Mouse (Mus musculus): ENCODE measurements around the gene 5730596B20Rik. TPM values are rescaled to one million over a fixed set of nuclear protein-coding genes. Genes with fewer than 3 reads are reported as not detected.

The 5730596B20Rik gene
- polyA plus RNA-seq, 1 experiment from 2014 or later = 2.6 TPM

- Histone ChIP-seq H3K9ac (ENCODE audit: low read length) (peak overlapping the region; percentile 90), H3K27ac (ENCODE audit: low read length) (peak overlapping the region; percentile 97), H3K4me2 (ENCODE audit: low read depth, low read length) (peak overlapping the region; percentile 65), H3K4me1 (ENCODE audit: control insufficient read depth, insufficient read depth, low read length) (peaks cover 23% of the 10 kb centered on the region), H3K4me3 (replicated peaks; ENCODE audit: low read length) (peak overlapping the region; percentile 82), H3K27me3 (ENCODE audit: control insufficient read depth, insufficient read depth, low read length) (no peaks in the 10 kb centered on the region; the same call in 1 of the 2 replicates), H3K36me3 (ENCODE audit: control insufficient read depth, insufficient read depth, low read length) (no peaks in the 10 kb centered on the region), H3K9me3 (replicated peaks; ENCODE audit: control insufficient read depth, low read length) (no peaks in the 10 kb centered on the region)
- 16% methylated on average over 8 of the region's 8 CpGs for WGBS
- no peak for ATAC-seq (ENCODE audit: insufficient read depth, low FRiP score)
These were observed 15.8 kb upstream of the 5730596B20Rik start for GRCm38 (mm10) chr6:52161336-52162092.

GRCm38 (mm10) chr6:52162093-52162380 lies 15.3 kb upstream of the 5730596B20Rik start:
- Histone ChIP-seq H3K27me3 (ENCODE audit: control insufficient read depth, insufficient read depth, low read length) (no peaks in the 10 kb centered on the region), H3K4me3 (replicated peaks; ENCODE audit: low read length) (peak overlapping the region; percentile 35)

GRCm38 (mm10) chr6:52162611-52163365 lies 14.5 kb upstream of the 5730596B20Rik start:
- WGBS = 17% methylated on average over 14 of the region's 14 CpGs
- no peaks in the 10 kb centered on the region for H3K27me3 ChIP-seq (ENCODE audit: control insufficient read depth, insufficient read depth, low read length)

More at GRCm38 (mm10) chr6:52162093-52162380, 15.3 kb upstream of the 5730596B20Rik start:
- ATAC-seq (ENCODE audit: insufficient read depth, low FRiP score) = no peak
- no peaks in the 10 kb centered on the region for H3K9me3 ChIP-seq (replicated peaks; ENCODE audit: control insufficient read depth, low read length)
- peak overlapping the region; percentile 55 for H3K9ac ChIP-seq (ENCODE audit: low read length)
- no peaks in the 10 kb centered on the region for H3K36me3 ChIP-seq (ENCODE audit: control insufficient read depth, insufficient read depth, low read length)
- H3K27ac ChIP-seq (ENCODE audit: low read length) = peak overlapping the region; percentile 64
- H3K4me1 ChIP-seq (ENCODE audit: control insufficient read depth, insufficient read depth, low read length) = peaks cover 23% of the 10 kb centered on the region
- H3K4me2 ChIP-seq (ENCODE audit: low read depth, low read length) = peak overlapping the region; percentile 65
- 23% methylated on average over 1 of the region's 1 CpGs for WGBS

GRCm38 (mm10) chr6:52163366-52164031 lies 13.8 kb upstream of the 5730596B20Rik start:
- Histone ChIP-seq H3K9ac (ENCODE audit: low read length) (peak overlapping the region; percentile 81), H3K27ac (ENCODE audit: low read length) (peak overlapping the region; percentile 94), H3K4me1 (ENCODE audit: control insufficient read depth, insufficient read depth, low read length) (peaks cover 23% of the 10 kb centered on the region), H3K36me3 (ENCODE audit: control insufficient read depth, insufficient read depth, low read length) (no peaks in the 10 kb centered on the region), H3K4me3 (replicated peaks; ENCODE audit: low read length) (peak overlapping the region; percentile 61), H3K27me3 (ENCODE audit: control insufficient read depth, insufficient read depth, low read length) (no peaks in the 10 kb centered on the region), H3K9me3 (replicated peaks; ENCODE audit: control insufficient read depth, low read length) (no peaks in the 10 kb centered on the region), H3K4me2 (ENCODE audit: low read depth, low read length) (peak overlapping the region; percentile 65)
- peak; percentile 1; the same call in 1 of the 2 replicates for ATAC-seq (ENCODE audit: insufficient read depth, low FRiP score)
- WGBS = 11% methylated on average over 17 of the region's 17 CpGs

More at GRCm38 (mm10) chr6:52162611-52163365, 14.5 kb upstream of the 5730596B20Rik start:
- ATAC-seq (ENCODE audit: insufficient read depth, low FRiP score) = no peak
- Histone ChIP-seq H3K36me3 (ENCODE audit: control insufficient read depth, insufficient read depth, low read length) (no peaks in the 10 kb centered on the region), H3K4me3 (replicated peaks; ENCODE audit: low read length) (peak overlapping the region; percentile 61), H3K27ac (ENCODE audit: low read length) (peak overlapping the region; percentile 94), H3K4me2 (ENCODE audit: low read depth, low read length) (peak overlapping the region; percentile 65), H3K9ac (ENCODE audit: low read length) (peak overlapping the region; percentile 81), H3K4me1 (ENCODE audit: control insufficient read depth, insufficient read depth, low read length) (peaks cover 23% of the 10 kb centered on the region), H3K9me3 (replicated peaks; ENCODE audit: control insufficient read depth, low read length) (no peaks in the 10 kb centered on the region)

GRCm38 (mm10) chr6:52164051-52164625 lies 13.2 kb upstream of the 5730596B20Rik start:
- H3K4me1 ChIP-seq (ENCODE audit: control insufficient read depth, insufficient read depth, low read length) = peaks cover 20% of the 10 kb centered on the region
- peak overlapping the region; percentile 94 for H3K27ac ChIP-seq (ENCODE audit: low read length)
- peak overlapping the region; percentile 81 for H3K9ac ChIP-seq (ENCODE audit: low read length)
- H3K4me2 ChIP-seq (ENCODE audit: low read depth, low read length) = peak overlapping the region; percentile 65
- no peaks in the 10 kb centered on the region for H3K9me3 ChIP-seq (replicated peaks; ENCODE audit: control insufficient read depth, low read length)
- H3K27me3 ChIP-seq (ENCODE audit: control insufficient read depth, insufficient read depth, low read length) = no peaks in the 10 kb centered on the region
- 1% methylated on average over 39 of the region's 39 CpGs for WGBS
- peak overlapping the region; percentile 61 for H3K4me3 ChIP-seq (replicated peaks; ENCODE audit: low read length)
- 0 out of 2 replicates have a peak, but pooled peaks have one; percentile 3 for ATAC-seq (ENCODE audit: insufficient read depth, low FRiP score)
- H3K36me3 ChIP-seq (ENCODE audit: control insufficient read depth, insufficient read depth, low read length) = no peaks in the 10 kb centered on the region

- Histone ChIP-seq H3K4me3 (replicated peaks; ENCODE audit: low read length) (peak within 1 kb of the TSS; percentile 61), H3K36me3 (ENCODE audit: control insufficient read depth, insufficient read depth, low read length) (no peaks in the 10 kb centered on the region), H3K4me1 (ENCODE audit: control insufficient read depth, insufficient read depth, low read length) (peaks cover 14% of the 10 kb centered on the region), H3K9me3 (replicated peaks; ENCODE audit: control insufficient read depth, low read length) (no peaks in the 10 kb centered on the region), H3K4me2 (ENCODE audit: low read depth, low read length) (peak within 1 kb of the TSS; percentile 65), H3K27me3 (ENCODE audit: control insufficient read depth, insufficient read depth, low read length) (no peaks in the 10 kb centered on the region), H3K9ac (ENCODE audit: low read length) (peak within 1 kb of the TSS; percentile 81), H3K27ac (ENCODE audit: low read length) (peak within 1 kb of the TSS; percentile 94)
- peak; percentile 57; the same call in 1 of the 2 replicates for ATAC-seq (ENCODE audit: insufficient read depth, low FRiP score)
- 4% methylated on average over 25 of the region's 25 CpGs for WGBS
These were observed 12.5 kb upstream of the 5730596B20Rik start, which contains the start of gene Hoxa2 for GRCm38 (mm10) chr6:52164626-52165440. Gene Hoxa2 (minus strand): TSS chr6:52164831.

- H3K4me1 ChIP-seq (ENCODE audit: control insufficient read depth, insufficient read depth, low read length) = peaks cover 13% of the 10 kb centered on the region
- peak overlapping the region; percentile 94 for H3K27ac ChIP-seq (ENCODE audit: low read length)
- peak overlapping the region; percentile 81 for H3K9ac ChIP-seq (ENCODE audit: low read length)
- 4% methylated on average over 28 of the region's 28 CpGs for WGBS
- no peaks in the 10 kb centered on the region for H3K36me3 ChIP-seq (ENCODE audit: control insufficient read depth, insufficient read depth, low read length)
- ATAC-seq (ENCODE audit: insufficient read depth, low FRiP score) = no peak
- H3K27me3 ChIP-seq (ENCODE audit: control insufficient read depth, insufficient read depth, low read length) = no peaks in the 10 kb centered on the region
- H3K4me2 ChIP-seq (ENCODE audit: low read depth, low read length) = peak overlapping the region; percentile 65
- H3K4me3 ChIP-seq (replicated peaks; ENCODE audit: low read length) = peak overlapping the region; percentile 61
- no peaks in the 10 kb centered on the region for H3K9me3 ChIP-seq (replicated peaks; ENCODE audit: control insufficient read depth, low read length)
These were observed 11.6 kb upstream of the 5730596B20Rik start for GRCm38 (mm10) chr6:52165441-52166370.
